Comparison of ENCODE assay signal across 15 mouse cellular contexts in genomic region chr1:153412663-153413396, GRCm38 (mm10). TPM values are rescaled to one million over a fixed set of nuclear protein-coding genes. Genes with fewer than 3 reads are reported as not detected.
A peak's percentile ranks its signal among the peaks of the same experiment; 100 is the strongest.
DNase-seq lines count a peak whose midpoint lies in the region; ATAC-seq and TF ChIP-seq lines count a peak whose summit lies in the region.
"Not testable (repeated sequence)": the region's sequence is repeated elsewhere in the genome, so short reads cannot be mapped to it uniquely, and the experiment has no call there.
"Had no signal": no experiment of that assay in that cellular context is flagged by ENCODE, and none has a peak within 500 bp of the region (broad histone marks: within the 10 kb centered on the region; RNA-seq: fewer than 3 reads in every experiment).

No protein-coding gene starts in this region.

- not testable (repeated sequence) for H3K27me3 ChIP-seq in E14TG2a.4 (ENCODE audit: insufficient read depth, low read length); heart, embryonic 16.5 days (ENCODE audit: control insufficient read depth, insufficient read depth, low read length); hindbrain, postnatal 0 days (ENCODE audit: insufficient read depth, low read length); thymus, adult 2 months (ENCODE audit: control insufficient read depth, insufficient read depth, low read length)

- H3K36me3 ChIP-seq in E14TG2a.4 (ENCODE audit: insufficient read depth, low read length); heart, embryonic 16.5 days (ENCODE audit: control insufficient read depth, insufficient read depth); hindbrain, postnatal 0 days (ENCODE audit: insufficient read depth, low read length); macrophage (ENCODE audit: inconsistent target); thymus, adult 2 months (ENCODE audit: control insufficient read depth, insufficient read depth, low read length): not testable (repeated sequence)

- H3K9ac ChIP-seq in heart, embryonic 16.5 days (ENCODE audit: low read length); hindbrain, postnatal 0 days (replicated peaks; ENCODE audit: low read length): not testable (repeated sequence)

- H3K4me2 ChIP-seq in heart, embryonic 16.5 days (ENCODE audit: low read depth, low read length); hindbrain, postnatal 0 days (ENCODE audit: low read depth, low read length): not testable (repeated sequence)

- peak; percentile 47; the same call in 1 of the 2 replicates for ATAC-seq in frontal cortex, adult (ENCODE audit: low TSS enrichment)
- not testable (repeated sequence) for ATAC-seq in heart, embryonic 16.5 days (replicated peaks; ENCODE audit: extremely low read depth, insufficient read depth, low FRiP score)
- peak; percentile 64 for ATAC-seq in hindbrain, postnatal 0 days

- peak overlapping the region; percentile 88 for H3K27ac ChIP-seq in bone marrow macrophage, adult 2 months (ENCODE audit: insufficient read depth, low read depth, low read length)
- not testable (repeated sequence) for H3K27ac ChIP-seq in heart, embryonic 16.5 days (ENCODE audit: low read length)
- H3K27ac ChIP-seq in hindbrain, postnatal 0 days, result 0 out of 2 replicates have a peak overlapping the region, but pooled peaks have one; percentile 36
- peak overlapping the region; percentile 72 for H3K27ac ChIP-seq in layer of hippocampus, adult 2 months
- peak overlapping the region; percentile 92 for H3K27ac ChIP-seq in macrophage
- H3K27ac ChIP-seq in thymus, adult 2 months (ENCODE audit: control insufficient read depth, insufficient read depth, low read length), result peak overlapping the region; percentile 34; the same call in 1 of the 2 replicates

- 91% methylated on average over 2 of the region's 4 CpGs for WGBS in heart, embryonic 16.5 days
- 67% methylated on average over 2 of the region's 4 CpGs for WGBS in hindbrain, postnatal 0 days
- 100% methylated on average over 1 of the region's 4 CpGs for WGBS in macrophage (ENCODE audit: missing documents)
- 38% methylated on average over 3 of the region's 4 CpGs for WGBS in thymus, adult 2 months

- H3K4me3 ChIP-seq in E14TG2a.4 (replicated peaks; ENCODE audit: low read length), result peak overlapping the region; percentile 58; the same call in 1 of the 2 replicates
- H3K4me3 ChIP-seq in bone marrow macrophage, adult 2 months (ENCODE audit: insufficient read depth, low read length), result peak overlapping the region; percentile 78
- H3K4me3 ChIP-seq in heart, embryonic 16.5 days (ENCODE audit: low read length), result peak overlapping the region; percentile 18; the same call in 1 of the 2 replicates
- not testable (repeated sequence) for H3K4me3 ChIP-seq in hindbrain, postnatal 0 days (ENCODE audit: low read length); layer of hippocampus, adult 2 months
- peak overlapping the region; percentile 42 for H3K4me3 ChIP-seq in macrophage (ENCODE audit: inconsistent target)
- H3K4me3 ChIP-seq in thymus, adult 2 months (ENCODE audit: control insufficient read depth, insufficient read depth, low read length), result peak overlapping the region; percentile 38

- TF ChIP-seq POLR2A in bone marrow macrophage, adult 2 months (IDR thresholded peaks at IDR 0.05; ENCODE audit: borderline replicate concordance, low read depth, low read length); thymus, adult 2 months (IDR thresholded peaks at IDR 0.05; ENCODE audit: control insufficient read depth, extremely low read depth, insufficient read depth, low read length, poor library complexity): not testable (repeated sequence)

- TF ChIP-seq CTCF in E14TG2a.4 (conservative IDR thresholded peaks at IDR 0.05; ENCODE audit: low read length); bone marrow macrophage, adult 2 months (IDR thresholded peaks at IDR 0.05; ENCODE audit: low read depth, low read length); hindbrain, postnatal 0 days (IDR thresholded peaks at IDR 0.05; ENCODE audit: low read depth); layer of hippocampus, adult 2 months (conservative IDR thresholded peaks at IDR 0.05); thymus, adult 2 months (IDR thresholded peaks at IDR 0.05; ENCODE audit: borderline replicate concordance, control insufficient read depth, extremely low read depth, insufficient read depth, low read length, poor library complexity): not testable (repeated sequence)

- not testable (repeated sequence) for DNase-seq in hindbrain, postnatal 0 days (ENCODE audit: low spot score); layer of hippocampus, adult 2 months (ENCODE audit: low spot score in 2 of 2); thymus, adult 2 months

- H3K79me2 ChIP-seq in macrophage (ENCODE audit: inconsistent target), result peaks cover 25% of the 10 kb centered on the region

- peaks cover 14% of the 10 kb centered on the region for H3K4me1 ChIP-seq in E14TG2a.4 (replicated peaks; ENCODE audit: low read depth, low read length)
- peaks cover 19% of the 10 kb centered on the region for H3K4me1 ChIP-seq in bone marrow macrophage, adult 2 months (ENCODE audit: control insufficient read depth, insufficient read depth, low read length)
- H3K4me1 ChIP-seq in heart, embryonic 16.5 days (ENCODE audit: control insufficient read depth, insufficient read depth, low read length); hindbrain, postnatal 0 days (ENCODE audit: insufficient read depth, low read length); thymus, adult 2 months (replicated peaks; ENCODE audit: control insufficient read depth, insufficient read depth, low read length): not testable (repeated sequence)

- H3K9me3 ChIP-seq in E14TG2a.4 (ENCODE audit: low read length); heart, embryonic 16.5 days (replicated peaks; ENCODE audit: control insufficient read depth, low read length); hindbrain, postnatal 0 days (ENCODE audit: low read length): not testable (repeated sequence)

RNA-seq across cellular contexts. Expression of gene Shcbp1l, which starts 12.1 kb away (rescaled TPM):
- 0.84 and 2.0 TPM in 2 replicates for polyA plus RNA-seq in bone marrow macrophage, adult 2 months (2012; ENCODE audit: insufficient read depth, insufficient read length, missing spikeins)
- polyA plus RNA-seq in heart, embryonic 16.5 days (2015; fragmentation: Nextera tagmentation; extraction: Ambion mirVana), result 0.11 and 0.26 TPM in 2 replicates
- 0.50 and 2.2 TPM in 2 replicates for total RNA-seq in hindbrain, postnatal 0 days (2014; rRNA removed)
- 1.3 and 1.9 TPM in 2 replicates for polyA plus RNA-seq in hindbrain, postnatal 0 days (2015; fragmentation: Nextera tagmentation; extraction: Ambion mirVana)
- 1 to 10 TPM; 4.8 to 6.3 TPM for total RNA-seq in layer of hippocampus, adult 2 months (2021)
- total RNA-seq in macrophage (2018; cell fraction: chromatin; rRNA removed), result 10 to 100 TPM in 7 of 26 experiments, 1 to 10 TPM in 19; 1.8 to 15.2 (median 6.8) TPM
- 1 to 10 TPM in 5 of 26 experiments, under 1 TPM in 21; 0.37 to 1.5 (median 0.58) TPM for total RNA-seq in macrophage (2018; cell fraction: cytosol; rRNA removed)
- 10 to 100 TPM in 9 of 26 experiments, 1 to 10 TPM in 17; 1.7 to 22.4 (median 6.6) TPM for total RNA-seq in macrophage (2018; cell fraction: nucleus; rRNA removed)
- polyA plus RNA-seq in macrophage (2018), result 0.53 to 1.9 TPM (median 0.63 TPM) in 3 replicates
- 0.94 and 1.1 TPM in 2 replicates for polyA plus RNA-seq in thymus, adult 2 months (2012; rRNA removed)
- total RNA-seq: gastrocnemius, adult 8-10 months; gastrocnemius, postnatal 25 days; heart, adult 18-20 months; heart, postnatal 25 days; hematopoietic stem cell, adult 5-6 weeks had no signal
- polyA plus RNA-seq: erythroblast, embryonic 14.5 days; heart, postnatal 0 days had no signal
